Mouse (Mus musculus): ENCODE results near the gene Tmed1. TPM values are rescaled to one million over a fixed set of nuclear protein-coding genes. Genes with fewer than 3 reads are reported as not detected.

The Tmed1 gene
- polyA plus RNA-seq, 1 experiment from 2014 or later: 40.7 TPM

DNA sequence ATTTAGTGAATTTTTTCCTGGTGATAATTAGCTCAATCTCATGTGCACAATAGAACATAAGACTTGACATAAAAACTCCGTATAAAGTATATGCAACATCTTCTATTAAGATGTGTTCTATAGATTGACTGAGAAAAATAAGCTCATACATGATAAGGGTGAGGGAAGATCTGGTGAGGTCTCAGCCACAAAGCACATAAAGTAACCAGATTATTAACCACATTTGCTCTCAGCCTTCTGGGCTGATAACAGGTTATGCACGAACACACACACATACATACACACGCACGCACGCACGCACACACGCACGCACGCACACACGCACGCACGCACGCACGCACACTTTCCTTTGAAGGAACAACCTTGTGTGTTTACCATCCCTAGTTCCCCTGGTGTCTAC lies 26.4 kb upstream of the Tmed1 start:
- Histone ChIP-seq H3K4me1 (replicated peaks; ENCODE audit: control insufficient read depth, insufficient read depth) (no peaks in the 10 kb centered on the region), H3K9ac (ENCODE audit: low read length) (no peak overlapping the region), H3K27ac (replicated peaks) (no peak overlapping the region), H3K36me3 (ENCODE audit: control insufficient read depth, insufficient read depth, low read length) (no peaks in the 10 kb centered on the region), H3K4me2 (replicated peaks; ENCODE audit: low read depth) (no peak overlapping the region), H3K4me3 (ENCODE audit: low read depth, low read length) (no peak overlapping the region), H3K9me3 (ENCODE audit: control insufficient read depth, low read length) (no peaks in the 10 kb centered on the region), H3K27me3 (ENCODE audit: control insufficient read depth, insufficient read depth, low read length) (no peaks in the 10 kb centered on the region)
- no peak for DNase-seq (ENCODE audit: low spot score)
- 89% methylated on average over 14 of the region's 14 CpGs for WGBS
- no peak for ATAC-seq (ENCODE audit: low FRiP score, low TSS enrichment)
- TF ChIP-seq CTCF (IDR thresholded peaks at IDR 0.05; ENCODE audit: low read depth): no peak

GRCm38 (mm10) chr9:21527917-21528324 lies 17.9 kb upstream of the Tmed1 start:
- H3K27ac ChIP-seq (replicated peaks): no peak overlapping the region
- WGBS: 59% methylated on average over 1 of the region's 1 CpGs
- H3K36me3 ChIP-seq (ENCODE audit: control insufficient read depth, insufficient read depth, low read length): no peaks in the 10 kb centered on the region
- ATAC-seq (ENCODE audit: low FRiP score, low TSS enrichment): no peak
- TF ChIP-seq CTCF (IDR thresholded peaks at IDR 0.05; ENCODE audit: low read depth): no peak
- TF ChIP-seq EP300 (optimal IDR thresholded peaks at IDR 0.05): no peak
- DNase-seq (ENCODE audit: low spot score): no peak
- no peaks in the 10 kb centered on the region for H3K27me3 ChIP-seq (ENCODE audit: control insufficient read depth, insufficient read depth, low read length)
- no peak overlapping the region for H3K4me2 ChIP-seq (replicated peaks; ENCODE audit: low read depth)
- no peak overlapping the region for H3K9ac ChIP-seq (ENCODE audit: low read length)
- no peak overlapping the region for H3K4me3 ChIP-seq (ENCODE audit: low read depth, low read length)
- H3K4me1 ChIP-seq (replicated peaks; ENCODE audit: control insufficient read depth, insufficient read depth): no peaks in the 10 kb centered on the region
- H3K9me3 ChIP-seq (ENCODE audit: control insufficient read depth, low read length): no peaks in the 10 kb centered on the region

- 100% methylated on average over 2 of the region's 2 CpGs for WGBS
- Histone ChIP-seq H3K27me3 (ENCODE audit: control insufficient read depth, insufficient read depth, low read length) (no peaks in the 10 kb centered on the region), H3K9me3 (ENCODE audit: control insufficient read depth, low read length) (no peaks in the 10 kb centered on the region), H3K4me1 (replicated peaks; ENCODE audit: control insufficient read depth, insufficient read depth) (no peaks in the 10 kb centered on the region), H3K9ac (ENCODE audit: low read length) (no peak overlapping the region), H3K36me3 (ENCODE audit: control insufficient read depth, insufficient read depth, low read length) (no peaks in the 10 kb centered on the region), H3K4me2 (replicated peaks; ENCODE audit: low read depth) (no peak overlapping the region), H3K4me3 (ENCODE audit: low read depth, low read length) (no peak overlapping the region), H3K27ac (replicated peaks) (no peak overlapping the region)
- DNase-seq (ENCODE audit: low spot score): no peak
- no peak for ATAC-seq (ENCODE audit: low FRiP score, low TSS enrichment)
- TF ChIP-seq CTCF (IDR thresholded peaks at IDR 0.05; ENCODE audit: low read depth) (no peak), EP300 (optimal IDR thresholded peaks at IDR 0.05) (no peak)
These were observed 17.2 kb upstream of the Tmed1 start for GRCm38 (mm10) chr9:21527100-21527801.

- H3K9ac ChIP-seq (ENCODE audit: low read length): no peak overlapping the region
- peak overlapping the region; percentile 23; the same call in 1 of the 2 replicates for H3K4me2 ChIP-seq (replicated peaks; ENCODE audit: low read depth)
These were observed 16.5 kb upstream of the Tmed1 start for GRCm38 (mm10) chr9:21526634-21526944.

GRCm38 (mm10) chr9:21525937-21526633 lies 16.0 kb upstream of the Tmed1 start, which contains the start of gene AB124611:
AB124611 (plus strand) TSS chr9:21526176.
- Histone ChIP-seq H3K4me1 (replicated peaks; ENCODE audit: control insufficient read depth, insufficient read depth) (no peaks in the 10 kb centered on the region), H3K9me3 (ENCODE audit: control insufficient read depth, low read length) (no peaks in the 10 kb centered on the region), H3K36me3 (ENCODE audit: control insufficient read depth, insufficient read depth, low read length) (no peaks in the 10 kb centered on the region), H3K4me3 (ENCODE audit: low read depth, low read length) (no peak within 1 kb of the TSS; the same call in 1 of the 2 replicates), H3K27me3 (ENCODE audit: control insufficient read depth, insufficient read depth, low read length) (no peaks in the 10 kb centered on the region), H3K4me2 (replicated peaks; ENCODE audit: low read depth) (peak within 1 kb of the TSS; percentile 23; the same call in 1 of the 2 replicates), H3K27ac (replicated peaks) (no peak within 1 kb of the TSS), H3K9ac (ENCODE audit: low read length) (no peak within 1 kb of the TSS)
- DNase-seq (ENCODE audit: low spot score) (peak; percentile 43), ATAC-seq (ENCODE audit: low FRiP score, low TSS enrichment) (0 out of 2 replicates have a peak, but pooled peaks have one; percentile 41)
- 42% methylated on average over 14 of the region's 14 CpGs for WGBS
- TF ChIP-seq CTCF (IDR thresholded peaks at IDR 0.05; ENCODE audit: low read depth) (no peak), EP300 (optimal IDR thresholded peaks at IDR 0.05) (no peak)

More at GRCm38 (mm10) chr9:21526634-21526944, 16.5 kb upstream of the Tmed1 start:
- TF ChIP-seq EP300 (optimal IDR thresholded peaks at IDR 0.05): no peak
- TF ChIP-seq CTCF (IDR thresholded peaks at IDR 0.05; ENCODE audit: low read depth): no peak
- Histone ChIP-seq H3K9me3 (ENCODE audit: control insufficient read depth, low read length) (no peaks in the 10 kb centered on the region), H3K4me1 (replicated peaks; ENCODE audit: control insufficient read depth, insufficient read depth) (no peaks in the 10 kb centered on the region), H3K4me3 (ENCODE audit: low read depth, low read length) (no peak overlapping the region), H3K27ac (replicated peaks) (no peak overlapping the region), H3K27me3 (ENCODE audit: control insufficient read depth, insufficient read depth, low read length) (no peaks in the 10 kb centered on the region), H3K36me3 (ENCODE audit: control insufficient read depth, insufficient read depth, low read length) (no peaks in the 10 kb centered on the region)
- WGBS: 74% methylated on average over 3 of the region's 3 CpGs
- DNase-seq (ENCODE audit: low spot score) (no peak), ATAC-seq (ENCODE audit: low FRiP score, low TSS enrichment) (no peak)
